Mouse (Mus musculus): ENCODE results near the gene Prss57.

Prss57 gene

GRCm38 (mm10) chr10:79781956-79782355 is 8.8 kb downstream of the Prss57 start:
- in situ Hi-C loops (cut with MboI, MseI), result loop anchor here (5.0 kb wide), 1 partner anchor 100 kb away; the partner anchor contains the start of gene Cdc34

- in situ Hi-C loops (cut with MboI, MseI), result loop anchor here (5.0 kb wide), 1 partner anchor 99 kb away; the partner anchor contains the start of gene Cdc34
These were observed 9.6 kb downstream of the Prss57 start for GRCm38 (mm10) chr10:79781139-79781538.

GRCm38 (mm10) chr10:79780664-79781015 is 10.1 kb downstream of the Prss57 start:
- in situ Hi-C loops (cut with MboI, MseI), result loop anchor here (5.0 kb wide), 1 partner anchor 98 kb away; the partner anchor contains the start of gene Cdc34

- in situ Hi-C loops (cut with MboI, MseI), result loop anchor here (5.0 kb wide), 1 partner anchor 98 kb away; the partner anchor contains the start of gene Cdc34
These were observed 10.7 kb downstream of the Prss57 start for GRCm38 (mm10) chr10:79779784-79780663.

- in situ Hi-C loops (cut with MboI, MseI), result no loop called here
These were observed 11.6 kb downstream of the Prss57 start for GRCm38 (mm10) chr10:79779193-79779592.

- in situ Hi-C loops (cut with MboI, MseI), result no loop called here
These were observed 12.8 kb downstream of the Prss57 start for GRCm38 (mm10) chr10:79778006-79778405.

- in situ Hi-C loops (cut with MboI, MseI), result no loop called here
These were observed 13.6 kb downstream of the Prss57 start, which contains the start of gene Fstl3 for GRCm38 (mm10) chr10:79777103-79777531. TSS of gene Fstl3 (plus strand) at chr10:79777272.

GRCm38 (mm10) chr10:79774486-79775279 is 16.1 kb downstream of the Prss57 start:
- in situ Hi-C loops (cut with MboI, MseI), result no loop called here

- in situ Hi-C loops (cut with MboI, MseI), result no loop called here
These were observed 17.6 kb downstream of the Prss57 start for GRCm38 (mm10) chr10:79773208-79773607.

- in situ Hi-C loops (cut with MboI, MseI), result no loop called here
These were observed 18.4 kb downstream of the Prss57 start for GRCm38 (mm10) chr10:79772320-79772719.

GRCm38 (mm10) chr10:79769329-79769728 is 21.4 kb downstream of the Prss57 start:
- in situ Hi-C loops (cut with MboI, MseI), result no loop called here

GRCm38 (mm10) chr10:79768400-79768799 is 22.4 kb downstream of the Prss57 start:
- in situ Hi-C loops (cut with MboI, MseI), result no loop called here

- in situ Hi-C loops (cut with MboI, MseI), result no loop called here
These were observed 23.2 kb downstream of the Prss57 start for GRCm38 (mm10) chr10:79767372-79768244.

- in situ Hi-C loops (cut with MboI, MseI), result no loop called here
These were observed 24.0 kb downstream of the Prss57 start, which contains the start of gene Rnf126 for GRCm38 (mm10) chr10:79766508-79767325. TSS of gene Rnf126 (minus strand) at chr10:79766952.

GRCm38 (mm10) chr10:79766001-79766507 is 24.7 kb downstream of the Prss57 start:
- in situ Hi-C loops (cut with MboI, MseI), result no loop called here

GRCm38 (mm10) chr10:79765228-79765745 is 25.5 kb downstream of the Prss57 start:
- in situ Hi-C loops (cut with MboI, MseI), result no loop called here

GRCm38 (mm10) chr10:79764234-79764633 is 26.5 kb downstream of the Prss57 start:
- in situ Hi-C loops (cut with MboI, MseI), result no loop called here

GRCm38 (mm10) chr10:79762875-79763274 is 27.9 kb downstream of the Prss57 start:
- in situ Hi-C loops (cut with MboI, MseI), result no loop called here

GRCm38 (mm10) chr10:79760603-79761143 is 30.1 kb downstream of the Prss57 start:
- in situ Hi-C loops (cut with MboI, MseI), result no loop called here
